Mouse (Mus musculus): ENCODE measurements around the gene Socs7.

Socs7 gene

GRCm38 (mm10) chr11:97343175-97343574 lies 19.2 kb upstream of the Socs7 start:
- no peak for DNase-seq (ENCODE audit: low read depth, low spot score)

- no peak for DNase-seq (ENCODE audit: low read depth, low spot score)
Observed at GRCm38 (mm10) chr11:97343619-97344018, 18.7 kb upstream of the Socs7 start.

- no peak for DNase-seq (ENCODE audit: low read depth, low spot score)
Observed at GRCm38 (mm10) chr11:97345446-97345845, 16.9 kb upstream of the Socs7 start.

GRCm38 (mm10) chr11:97346383-97346782 lies 16.0 kb upstream of the Socs7 start:
- no peak for DNase-seq (ENCODE audit: low read depth, low spot score)

- DNase-seq (ENCODE audit: low read depth, low spot score) = no peak
Observed at GRCm38 (mm10) chr11:97347291-97347690, 15.1 kb upstream of the Socs7 start.

- no peak for DNase-seq (ENCODE audit: low read depth, low spot score)
Observed at GRCm38 (mm10) chr11:97350035-97350434, 12.3 kb upstream of the Socs7 start.

GRCm38 (mm10) chr11:97352027-97352684 lies 10.2 kb upstream of the Socs7 start, which contains the start of gene Gpr179:
Gene Gpr179, minus strand, starts transcription at chr11:97352077.
- no peak for DNase-seq (ENCODE audit: low read depth, low spot score)

- DNase-seq (ENCODE audit: low read depth, low spot score) = no peak
Observed at GRCm38 (mm10) chr11:97352935-97353597, 9.3 kb upstream of the Socs7 start.

GRCm38 (mm10) chr11:97354646-97355045 lies 7.7 kb upstream of the Socs7 start:
- DNase-seq (ENCODE audit: low read depth, low spot score) = no peak

- no peak for DNase-seq (ENCODE audit: low read depth, low spot score)
Observed at GRCm38 (mm10) chr11:97355247-97355646, 7.1 kb upstream of the Socs7 start.

- DNase-seq (ENCODE audit: low read depth, low spot score) = peak; percentile 75
Observed at GRCm38 (mm10) chr11:97357663-97358062, 4.7 kb upstream of the Socs7 start.

- no peak for DNase-seq (ENCODE audit: low read depth, low spot score)
Observed at GRCm38 (mm10) chr11:97362649-97362942, 245 bp downstream of the Socs7 start.

- DNase-seq (ENCODE audit: low read depth, low spot score) = peak; percentile 40
Observed at GRCm38 (mm10) chr11:97362943-97363643, 742 bp downstream of the Socs7 start.

GRCm38 (mm10) chr11:97363644-97363995 lies 1.3 kb downstream of the Socs7 start:
- DNase-seq (ENCODE audit: low read depth, low spot score) = peak; percentile 22

GRCm38 (mm10) chr11:97365556-97365955 lies 3.2 kb downstream of the Socs7 start:
- DNase-seq (ENCODE audit: low read depth, low spot score) = no peak

GRCm38 (mm10) chr11:97368501-97368900 lies 6.2 kb downstream of the Socs7 start:
- no peak for DNase-seq (ENCODE audit: low read depth, low spot score)

- no peak for DNase-seq (ENCODE audit: low read depth, low spot score)
Observed at GRCm38 (mm10) chr11:97370329-97371091, 8.2 kb downstream of the Socs7 start.

GRCm38 (mm10) chr11:97372159-97372864 lies 10.0 kb downstream of the Socs7 start:
- DNase-seq (ENCODE audit: low read depth, low spot score) = no peak

GRCm38 (mm10) chr11:97373402-97373801 lies 11.1 kb downstream of the Socs7 start:
- no peak for DNase-seq (ENCODE audit: low read depth, low spot score)

GRCm38 (mm10) chr11:97380036-97380435 lies 17.7 kb downstream of the Socs7 start:
- no peak for DNase-seq (ENCODE audit: low read depth, low spot score)

GRCm38 (mm10) chr11:97383017-97383416 lies 20.7 kb downstream of the Socs7 start:
- DNase-seq (ENCODE audit: low read depth, low spot score) = no peak

GRCm38 (mm10) chr11:97383764-97384163 lies 21.4 kb downstream of the Socs7 start:
- DNase-seq (ENCODE audit: low read depth, low spot score) = no peak
